Mouse (Mus musculus): Measurements from ENCODE around the gene Sfmbt1. TPM values are rescaled to one million over a fixed set of nuclear protein-coding genes. Genes with fewer than 3 reads are reported as not detected.

Gene Sfmbt1
- polyA plus RNA-seq, 1 experiment = 3.2 TPM

- DNase-seq = no peak
- TF ChIP-seq CTCF (IDR thresholded peaks at IDR 0.05; ENCODE audit: borderline replicate concordance, control insufficient read depth, extremely low read depth, insufficient read depth, low read length, poor library complexity) (no peak), POLR2A (IDR thresholded peaks at IDR 0.05; ENCODE audit: control insufficient read depth, extremely low read depth, insufficient read depth, low read length, poor library complexity) (no peak)
- WGBS = 90% methylated on average over 1 of the region's 1 CpGs
- Histone ChIP-seq H3K27ac (ENCODE audit: control insufficient read depth, insufficient read depth, low read length) (no peak overlapping the region), H3K36me3 (ENCODE audit: control insufficient read depth, insufficient read depth, low read length) (no peaks in the 10 kb centered on the region), H3K4me1 (replicated peaks; ENCODE audit: control insufficient read depth, insufficient read depth, low read length) (no peaks in the 10 kb centered on the region), H3K27me3 (ENCODE audit: control insufficient read depth, insufficient read depth, low read length) (no peaks in the 10 kb centered on the region), H3K4me3 (ENCODE audit: control insufficient read depth, insufficient read depth, low read length) (no peak overlapping the region)
These were observed 31.5 kb downstream of the Sfmbt1 start for GRCm38 (mm10) chr14:30746160-30746559.

- TF ChIP-seq CTCF (IDR thresholded peaks at IDR 0.05; ENCODE audit: borderline replicate concordance, control insufficient read depth, extremely low read depth, insufficient read depth, low read length, poor library complexity) = no peak
- TF ChIP-seq POLR2A (IDR thresholded peaks at IDR 0.05; ENCODE audit: control insufficient read depth, extremely low read depth, insufficient read depth, low read length, poor library complexity) = no peak
These were observed 42.6 kb downstream of the Sfmbt1 start for GRCm38 (mm10) chr14:30757239-30757638.

GRCm38 (mm10) chr14:30761211-30761610, 46.6 kb downstream of the Sfmbt1 start:
- Histone ChIP-seq H3K4me1 (replicated peaks; ENCODE audit: control insufficient read depth, insufficient read depth, low read length) (peaks cover 3% of the 10 kb centered on the region), H3K4me3 (ENCODE audit: control insufficient read depth, insufficient read depth, low read length) (no peak overlapping the region), H3K36me3 (ENCODE audit: control insufficient read depth, insufficient read depth, low read length) (no peaks in the 10 kb centered on the region), H3K27me3 (ENCODE audit: control insufficient read depth, insufficient read depth, low read length) (no peaks in the 10 kb centered on the region), H3K27ac (ENCODE audit: control insufficient read depth, insufficient read depth, low read length) (no peak overlapping the region)
- 100% methylated on average over 1 of the region's 1 CpGs for WGBS
- no peak for TF ChIP-seq POLR2A (IDR thresholded peaks at IDR 0.05; ENCODE audit: control insufficient read depth, extremely low read depth, insufficient read depth, low read length, poor library complexity)
- TF ChIP-seq CTCF (IDR thresholded peaks at IDR 0.05; ENCODE audit: borderline replicate concordance, control insufficient read depth, extremely low read depth, insufficient read depth, low read length, poor library complexity) = no peak
- DNase-seq = no peak

More at GRCm38 (mm10) chr14:30757239-30757638, 42.6 kb downstream of the Sfmbt1 start:
- Histone ChIP-seq H3K4me3 (ENCODE audit: control insufficient read depth, insufficient read depth, low read length) (no peak overlapping the region), H3K4me1 (replicated peaks; ENCODE audit: control insufficient read depth, insufficient read depth, low read length) (peaks cover 3% of the 10 kb centered on the region), H3K27me3 (ENCODE audit: control insufficient read depth, insufficient read depth, low read length) (no peaks in the 10 kb centered on the region), H3K36me3 (ENCODE audit: control insufficient read depth, insufficient read depth, low read length) (no peaks in the 10 kb centered on the region), H3K27ac (ENCODE audit: control insufficient read depth, insufficient read depth, low read length) (no peak overlapping the region)
- WGBS = 85% methylated on average over 3 of the region's 3 CpGs
- DNase-seq = no peak

- DNase-seq = no peak
- Histone ChIP-seq H3K27me3 (ENCODE audit: control insufficient read depth, insufficient read depth, low read length) (no peaks in the 10 kb centered on the region), H3K27ac (ENCODE audit: control insufficient read depth, insufficient read depth, low read length) (no peak overlapping the region), H3K4me3 (ENCODE audit: control insufficient read depth, insufficient read depth, low read length) (no peak overlapping the region), H3K36me3 (ENCODE audit: control insufficient read depth, insufficient read depth, low read length) (no peaks in the 10 kb centered on the region; the same call in 1 of the 2 replicates), H3K4me1 (replicated peaks; ENCODE audit: control insufficient read depth, insufficient read depth, low read length) (peaks cover 3% of the 10 kb centered on the region)
- 96% methylated on average over 7 of the region's 7 CpGs for whole genome bisulfite sequencing
- TF ChIP-seq POLR2A (IDR thresholded peaks at IDR 0.05; ENCODE audit: control insufficient read depth, extremely low read depth, insufficient read depth, low read length, poor library complexity) = no peak
- no peak for TF ChIP-seq CTCF (IDR thresholded peaks at IDR 0.05; ENCODE audit: borderline replicate concordance, control insufficient read depth, extremely low read depth, insufficient read depth, low read length, poor library complexity)
These were observed 47.7 kb downstream of the Sfmbt1 start for GRCm38 (mm10) chr14:30762131-30762903.

- H3K4me1 ChIP-seq (replicated peaks; ENCODE audit: control insufficient read depth, insufficient read depth, low read length) = peaks cover 3% of the 10 kb centered on the region
- no peaks in the 10 kb centered on the region for H3K27me3 ChIP-seq (ENCODE audit: control insufficient read depth, insufficient read depth, low read length)
- H3K27ac ChIP-seq (ENCODE audit: control insufficient read depth, insufficient read depth, low read length) = no peak overlapping the region
- H3K4me3 ChIP-seq (ENCODE audit: control insufficient read depth, insufficient read depth, low read length) = no peak overlapping the region
- TF ChIP-seq CTCF (IDR thresholded peaks at IDR 0.05; ENCODE audit: borderline replicate concordance, control insufficient read depth, extremely low read depth, insufficient read depth, low read length, poor library complexity) (no peak), POLR2A (IDR thresholded peaks at IDR 0.05; ENCODE audit: control insufficient read depth, extremely low read depth, insufficient read depth, low read length, poor library complexity) (no peak)
- 93% methylated on average over 5 of the region's 5 CpGs for WGBS
- no peak for DNase-seq
- no peaks in the 10 kb centered on the region; the same call in 1 of the 2 replicates for H3K36me3 ChIP-seq (ENCODE audit: control insufficient read depth, insufficient read depth, low read length)
These were observed 48.4 kb downstream of the Sfmbt1 start for GRCm38 (mm10) chr14:30762904-30763568.

GRCm38 (mm10) chr14:30784614-30785013, 70.0 kb downstream of the Sfmbt1 start:
- DNase-seq = no peak
- no peaks in the 10 kb centered on the region for H3K27me3 ChIP-seq (ENCODE audit: control insufficient read depth, insufficient read depth, low read length)
- peaks cover 10% of the 10 kb centered on the region for H3K36me3 ChIP-seq (ENCODE audit: control insufficient read depth, insufficient read depth, low read length)
- no peak overlapping the region for H3K4me3 ChIP-seq (ENCODE audit: control insufficient read depth, insufficient read depth, low read length)
- TF ChIP-seq POLR2A (IDR thresholded peaks at IDR 0.05; ENCODE audit: control insufficient read depth, extremely low read depth, insufficient read depth, low read length, poor library complexity) (no peak), CTCF (IDR thresholded peaks at IDR 0.05; ENCODE audit: borderline replicate concordance, control insufficient read depth, extremely low read depth, insufficient read depth, low read length, poor library complexity) (no peak)
- H3K4me1 ChIP-seq (replicated peaks; ENCODE audit: control insufficient read depth, insufficient read depth, low read length) = no peaks in the 10 kb centered on the region
- 92% methylated on average over 6 of the region's 6 CpGs for WGBS
- H3K27ac ChIP-seq (ENCODE audit: control insufficient read depth, insufficient read depth, low read length) = no peak overlapping the region

Measured in thymus, adult 2 months (tissue).